Mouse (Mus musculus) Patski (cell line): ENCODE measurements around the gene Cd276. TPM values are rescaled to one million over a fixed set of nuclear protein-coding genes. Genes with fewer than 3 reads are reported as not detected.
"Not testable (repeated sequence)": the region's sequence is repeated elsewhere in the genome, so short reads cannot be mapped to it uniquely, and the experiment has no call there.

Source experiments
- ATAC-seq: fragments of 100-300 bp; one replicate; pipeline ENCODE4 v1.8.0; 2021
- CTCF ChIA-PET: fragments of 350-600 bp; sonication (Branson Sonifier 250); formaldehyde crosslinking; loops from one replicate; lab custom pipeline; 2022; ENCODE audit warnings: inconsistent platforms; lab: Charles Lee
- POLR2A ChIA-PET: fragments of 350-600 bp; sonication (Branson Sonifier 250); formaldehyde crosslinking; loops from one replicate; lab custom pipeline; 2022; ENCODE audit warnings: antibody characterized with exemption, inconsistent platforms; lab: Charles Lee
- DNase-seq: peaks from one replicate; pipeline ENCODE4 v3.0.0-alpha.2; 2011; ENCODE audit warnings: low read depth, low spot score
- H3K27me3 ChIP-seq: fragments of 371-371 bp; one replicate; pipeline ENCODE4 v1.5.1; 2021
- CTCF ChIP-seq: fragments of 100-300 bp; IDR thresholded peaks from one replicate; pipeline ENCODE4 v1.5.1; 2021
- in situ Hi-C: fragments of 300-500 bp; cut with MboI; formaldehyde crosslinking; loops from 3 replicates; pipeline ENCODE4 v1.11.1; 2018; ENCODE audit warnings: low pct_unique_long_range_greater_than_20kb, mixed read lengths
- polyA plus RNA-seq: library from polyadenylated mRNA; unstranded; gene quantifications from one replicate; pipeline ENCODE4 v1.2.3, GENCODE M21; 2021

Gene Cd276
- polyA plus RNA-seq, 1 experiment from 2014 or later, result 48.6 TPM

DNA sequence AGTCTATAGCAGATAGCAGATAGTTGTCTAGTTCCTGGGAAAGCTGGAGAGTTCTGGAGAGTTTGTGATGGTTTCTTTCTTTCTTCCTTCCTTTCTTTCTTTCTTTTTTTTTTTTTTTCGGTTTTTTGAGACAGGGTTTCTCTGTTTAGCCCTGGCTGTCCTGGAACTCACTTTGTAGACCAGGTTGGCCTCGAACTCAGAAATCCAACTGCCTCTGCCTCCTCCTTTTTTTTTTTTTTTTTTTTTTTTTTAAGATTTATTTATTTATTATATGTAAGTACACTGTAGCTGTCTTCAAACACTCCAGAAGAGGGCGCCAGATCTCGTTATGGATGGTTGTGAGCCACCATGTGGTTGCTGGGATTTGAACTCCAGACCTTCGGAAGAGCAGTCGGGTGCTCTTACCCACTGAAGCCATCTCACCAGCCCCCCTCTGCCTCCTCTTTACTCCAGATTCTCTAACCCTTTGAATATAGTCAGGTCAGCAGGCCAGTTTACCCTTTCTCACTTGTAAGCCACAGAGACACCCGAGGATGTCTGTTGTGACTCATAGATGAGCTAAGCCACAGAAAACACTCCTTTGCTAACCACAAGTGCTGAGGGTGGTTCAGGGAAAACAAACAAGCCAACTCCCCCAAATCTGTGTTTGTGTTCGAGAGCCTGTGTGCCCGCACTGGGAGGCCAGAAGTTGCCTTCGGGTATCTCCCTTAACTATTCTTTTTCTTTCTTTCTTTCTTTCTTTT lies 25.4 kb upstream of the Cd276 start:
- H3K27me3 ChIP-seq, in situ Hi-C loops: not testable (repeated sequence)
- peak; percentile 77 for DNase-seq
- ChIA-PET POLR2A (interaction anchor here (0.6 to 1.0 kb wide), 6 partner anchors 13 to 90 kb away, joined by 3 to 7 read pairs (median 3); no protein-coding TSS in a partner anchor), CTCF (interaction anchor here (0.8 to 6.6 kb wide), 8 partner anchors 10 to 249 kb away, joined by 3 to 48 read pairs (median 10); partner anchors contain the start of gene Cd276)
- peak; percentile 49 for ATAC-seq
- TF ChIP-seq CTCF, result peak; percentile 43

DNA sequence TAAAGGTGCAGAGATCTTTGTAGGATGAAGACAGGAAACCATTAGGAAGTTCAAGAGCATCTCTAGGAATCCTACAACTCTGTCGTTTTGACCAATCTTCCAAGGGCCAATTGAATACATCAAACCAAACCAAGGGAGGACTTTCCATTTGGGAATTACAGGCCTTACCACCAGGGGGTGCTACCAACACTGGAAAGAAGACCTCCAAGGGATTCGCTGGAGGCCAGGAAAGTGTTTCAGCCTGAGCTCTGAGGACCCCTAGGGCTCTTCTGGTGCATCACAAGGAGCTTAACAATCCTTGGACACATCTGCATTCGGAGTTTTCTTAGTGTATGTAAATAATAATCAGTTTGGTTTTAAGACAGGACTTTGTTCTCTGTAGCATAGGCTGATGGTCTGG lies 23.4 kb upstream of the Cd276 start:
- ATAC-seq, result peak; percentile 12
- no peaks in the 10 kb centered on the region for H3K27me3 ChIP-seq
- ChIA-PET CTCF (interaction anchor here (0.6 to 6.6 kb wide), 34 partner anchors 9 to 350 kb away, joined by 3 to 48 read pairs (median 4); partner anchors contain the start of gene Cd276), POLR2A (interaction anchor here (1.4 kb wide), 1 partner anchor 24 kb away, joined by 9 read pairs; the partner anchor contains the start of gene Cd276)
- in situ Hi-C loops, result loop anchor here (5.0 to 10.0 kb wide), 2 partner anchors 36 to 296 kb away; no protein-coding TSS in a partner anchor
- no peak for DNase-seq
- TF ChIP-seq CTCF, result peak; percentile 98

DNA sequence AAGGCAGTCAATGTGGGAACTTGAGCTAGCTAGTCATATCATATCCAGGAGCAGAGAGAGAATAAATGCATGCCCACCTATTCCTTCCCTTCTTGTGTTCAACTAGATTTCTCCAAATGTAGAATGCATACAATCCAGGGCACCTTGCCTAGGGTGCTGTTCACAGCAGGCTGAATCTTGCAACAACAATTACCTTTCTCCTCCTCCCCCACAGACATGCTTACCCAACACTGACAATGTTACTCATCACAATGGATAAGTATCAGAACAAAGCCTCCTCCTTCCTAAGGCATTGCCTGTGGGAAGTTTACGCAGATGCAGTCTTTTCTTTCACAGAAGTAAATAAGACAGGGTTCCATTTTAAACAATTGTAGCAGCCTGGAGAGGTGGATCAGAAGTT lies 15.8 kb upstream of the Cd276 start:
- in situ Hi-C loops, result loop anchor here (10.0 kb wide), 1 partner anchor 304 kb away; no protein-coding TSS in a partner anchor
- ChIA-PET CTCF (interaction anchor here (1.7 to 2.1 kb wide), 2 partner anchors 8 to 12 kb away, joined by 3 to 10 read pairs; no protein-coding TSS in a partner anchor), POLR2A (no interaction called here)
- DNase-seq (no peak), ATAC-seq (no peak)
- TF ChIP-seq CTCF, result no peak
- H3K27me3 ChIP-seq, result peaks cover 5% of the 10 kb centered on the region

DNA sequence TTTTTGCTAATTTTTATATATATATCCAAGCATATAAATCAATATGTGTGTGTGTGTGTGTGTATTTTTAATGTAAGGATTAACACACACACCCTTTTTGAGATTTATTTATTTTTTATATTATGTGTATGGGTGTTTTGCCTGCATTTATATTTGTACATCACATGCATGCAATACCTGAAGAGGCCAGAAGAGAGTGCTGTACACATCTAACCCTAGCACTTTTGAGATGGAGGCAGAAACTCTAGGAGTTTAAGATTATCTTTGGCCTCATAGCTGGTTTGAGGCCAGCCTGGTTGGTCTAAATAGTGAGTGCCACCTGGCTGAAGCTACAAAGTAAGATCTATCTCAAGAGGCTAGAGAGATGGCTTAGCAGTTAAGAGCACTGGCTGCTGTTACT lies 12.4 kb upstream of the Cd276 start:
- no peak for ATAC-seq
- in situ Hi-C loops, result no loop called here
- POLR2A ChIA-PET, result no interaction called here
- DNase-seq, result no peak
- H3K27me3 ChIP-seq, result peaks cover 8% of the 10 kb centered on the region
- peak; percentile 45 for TF ChIP-seq CTCF
- CTCF ChIA-PET, result interaction anchor here (3.3 kb wide), 1 partner anchor 12 kb away, joined by 12 read pairs; the partner anchor contains the start of gene Cd276

DNA sequence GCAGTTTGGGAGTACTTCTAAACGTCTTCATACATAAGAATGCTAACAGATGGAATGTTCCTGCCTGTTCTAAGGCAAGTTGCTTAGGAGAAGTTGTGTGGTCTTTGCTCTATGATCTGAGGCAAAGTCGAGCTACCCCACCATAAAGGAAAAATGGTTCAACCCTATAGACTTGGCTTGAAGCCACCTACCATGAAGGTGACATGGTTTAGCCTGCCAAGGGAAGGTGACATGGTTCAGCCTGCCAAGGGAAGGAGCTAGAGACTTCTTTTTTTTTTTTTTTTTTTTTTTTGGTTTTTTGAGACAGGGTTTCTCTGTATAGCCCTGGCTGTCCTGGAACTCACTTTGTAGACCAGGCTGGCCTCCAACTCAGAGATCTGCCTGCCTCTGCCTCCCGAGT lies 10.7 kb upstream of the Cd276 start:
- ATAC-seq, in situ Hi-C loops, POLR2A ChIA-PET, H3K27me3 ChIP-seq, DNase-seq: not testable (repeated sequence)
- CTCF ChIA-PET, result interaction anchor here (1.3 to 3.3 kb wide), 6 partner anchors 10 to 48 kb away, joined by 3 to 13 read pairs (median 5); partner anchors contain the start of gene Cd276

DNA sequence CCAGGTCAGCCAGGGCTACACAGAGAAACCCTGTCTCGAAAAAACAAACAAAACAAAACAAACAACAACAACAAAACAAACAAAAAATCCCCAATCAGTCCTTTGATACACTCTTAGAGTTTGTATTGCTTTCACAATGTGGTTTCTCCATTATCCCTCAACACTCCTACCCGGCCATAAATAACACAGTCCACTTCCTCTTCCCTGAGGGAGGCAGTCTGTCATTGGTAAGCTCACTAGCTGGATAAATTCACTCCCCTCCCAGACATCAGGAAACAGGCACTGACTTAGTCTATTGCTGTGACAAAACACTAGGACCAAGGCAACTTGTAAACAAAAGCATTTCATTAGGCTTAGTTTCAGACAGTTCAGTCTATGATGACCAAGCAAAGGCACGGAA lies 5.0 kb upstream of the Cd276 start:
- in situ Hi-C loops, result no loop called here
- DNase-seq, result no peak
- POLR2A ChIA-PET, result interaction anchor here (0.6 to 0.7 kb wide), 2 partner anchors 22 to 59 kb away, joined by 3 read pairs; partner anchors contain the start of gene Nptn

DNA sequence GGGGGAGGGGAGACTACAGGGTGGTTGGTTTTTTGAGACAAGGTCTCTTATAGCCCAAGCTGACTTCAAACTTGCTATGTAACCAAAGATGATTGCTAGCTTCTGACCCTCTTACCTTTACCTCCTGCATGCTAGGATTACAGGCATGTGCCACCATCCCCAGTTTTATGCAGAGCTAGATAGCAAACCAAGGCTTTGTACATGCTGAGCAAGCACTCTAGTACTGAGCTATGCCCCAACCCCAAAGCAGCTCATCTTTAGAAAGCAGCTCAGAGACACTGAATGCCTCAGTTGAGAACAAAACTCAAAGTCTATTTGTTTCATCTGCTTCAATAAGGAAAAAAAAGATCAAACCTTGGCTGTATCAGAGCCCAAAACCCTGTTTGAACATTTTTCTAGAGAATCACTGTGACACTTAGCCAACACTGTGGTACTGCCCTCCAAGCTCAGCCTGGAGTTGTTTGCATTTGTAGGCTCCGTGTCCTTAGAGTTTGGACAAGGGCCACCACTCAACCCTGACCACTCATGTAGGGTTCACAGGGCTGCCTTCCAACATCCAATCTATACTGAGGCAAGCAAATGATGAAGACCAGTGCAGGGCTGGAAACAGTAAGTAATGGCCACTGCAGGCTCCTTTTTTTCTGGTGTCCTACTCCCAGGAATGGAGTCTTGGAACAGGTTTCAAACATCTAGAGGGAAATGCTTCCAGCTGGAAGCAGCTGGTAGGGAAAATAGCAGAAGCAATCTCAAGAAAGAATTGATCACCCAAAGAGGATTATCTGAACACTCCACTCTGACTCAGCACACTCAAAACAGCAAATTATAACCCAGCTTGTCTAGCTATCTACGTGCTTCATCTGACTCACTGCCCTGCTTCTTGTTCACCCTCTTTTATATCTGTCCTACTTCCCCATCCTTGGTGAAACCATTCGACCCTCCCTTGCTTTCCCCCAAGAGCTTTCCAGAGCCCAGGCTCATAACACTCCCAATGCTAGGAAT lies 2.5 kb upstream of the Cd276 start:
- no peak for TF ChIP-seq CTCF
- no peak for ATAC-seq
- CTCF ChIA-PET, result interaction anchor here (1.3 to 6.4 kb wide), 3 partner anchors 8 to 22 kb away, joined by 3 to 48 read pairs (median 12); partner anchors contain the start of gene Nptn
- POLR2A ChIA-PET, result interaction anchor here (0.7 kb wide), 1 partner anchor 113 kb away, joined by 4 read pairs; no protein-coding TSS in a partner anchor
- DNase-seq, result no peak
- no peaks in the 10 kb centered on the region for H3K27me3 ChIP-seq
- in situ Hi-C loops, result no loop called here

More for the DNA sequence above, 5.0 kb upstream of the Cd276 start:
- CTCF ChIA-PET, result interaction anchor here (2.0 kb wide), 1 partner anchor 19 kb away, joined by 7 read pairs; no protein-coding TSS in a partner anchor
- no peak for ATAC-seq
- TF ChIP-seq CTCF, result no peak
- H3K27me3 ChIP-seq, result peaks cover 3% of the 10 kb centered on the region

DNA sequence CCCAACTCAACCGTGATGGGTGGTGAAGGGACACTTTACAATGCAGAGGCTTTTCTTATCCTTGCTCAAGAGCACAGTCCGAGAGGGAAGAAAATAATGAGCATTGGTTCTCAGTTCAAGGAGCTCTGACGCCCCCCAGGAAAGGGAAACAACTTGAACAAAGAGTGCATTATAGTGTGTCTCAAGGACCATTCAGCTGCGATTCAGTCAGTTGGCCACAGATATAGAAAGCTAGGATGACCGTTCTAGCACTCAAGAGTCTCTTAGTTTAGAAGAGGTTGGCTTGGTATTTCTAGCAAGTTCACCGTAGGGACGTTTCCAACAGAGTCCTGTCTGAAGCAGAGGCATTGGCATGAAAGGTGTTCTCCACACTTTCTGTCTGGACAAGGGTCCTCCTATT lies 1.4 kb upstream of the Cd276 start:
- no peak for TF ChIP-seq CTCF
- no peak for DNase-seq
- POLR2A ChIA-PET, result no interaction called here
- in situ Hi-C loops, result no loop called here
- H3K27me3 ChIP-seq, result no peaks in the 10 kb centered on the region
- CTCF ChIA-PET, result interaction anchor here (1.3 to 6.4 kb wide), 4 partner anchors 9 to 23 kb away, joined by 4 to 48 read pairs (median 8); partner anchors contain the start of gene Nptn
- ATAC-seq, result no peak

DNA sequence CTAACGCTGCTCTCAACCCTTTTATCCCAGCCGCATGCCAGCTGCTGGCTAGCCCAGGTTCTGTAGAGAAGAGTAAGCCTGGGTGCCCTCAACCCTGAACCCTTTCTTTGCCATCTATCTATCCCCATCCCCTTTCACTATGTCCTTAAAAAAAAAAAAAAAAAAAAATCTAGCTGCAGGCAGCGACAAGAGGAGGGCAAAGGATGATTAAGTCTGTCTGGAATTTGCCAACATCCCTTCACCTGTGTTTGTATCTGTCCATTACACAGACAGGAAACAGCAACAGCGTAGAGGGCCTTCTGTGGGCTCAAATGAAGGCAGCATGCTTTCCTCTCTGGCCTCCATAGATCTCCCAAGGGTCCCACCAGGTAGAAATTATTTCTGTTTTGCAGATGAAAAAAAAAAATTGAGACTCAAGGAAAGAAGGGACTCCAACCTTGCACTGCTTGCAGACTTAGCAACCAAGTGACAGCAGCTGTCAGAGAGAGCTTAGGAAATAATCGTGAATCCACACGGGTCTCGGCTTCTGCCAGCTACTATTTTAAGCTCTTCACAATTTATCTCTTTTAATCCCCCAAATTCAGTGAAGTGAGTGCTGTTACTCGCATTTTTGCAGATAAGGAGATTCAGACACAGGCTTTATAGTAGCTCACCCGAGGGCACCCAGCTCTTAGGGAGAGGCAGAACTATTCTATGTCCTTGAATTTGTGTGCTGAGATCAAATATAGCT lies 613 bp upstream of the Cd276 start:
- H3K27me3 ChIP-seq, result no peaks in the 10 kb centered on the region
- TF ChIP-seq CTCF, result no peak
- in situ Hi-C loops, result no loop called here
- ChIA-PET POLR2A (interaction anchor here (0.6 to 2.7 kb wide), 4 partner anchors 11 to 193 kb away, joined by 3 to 11 read pairs (median 6); no protein-coding TSS in a partner anchor), CTCF (interaction anchor here (1.3 to 6.4 kb wide), 4 partner anchors 9 to 24 kb away, joined by 4 to 48 read pairs (median 8); partner anchors contain the start of gene Nptn)
- no peak for ATAC-seq
- DNase-seq, result no peak
